Mouse (Mus musculus): ENCODE results near the gene Tll2. TPM values are rescaled to one million over a fixed set of nuclear protein-coding genes. Genes with fewer than 3 reads are reported as not detected.

The Tll2 gene
- not detected in 2 replicates for polyA plus RNA-seq (2014; fragmentation: Nextera tagmentation; extraction: Ambion mirVana)

DNA sequence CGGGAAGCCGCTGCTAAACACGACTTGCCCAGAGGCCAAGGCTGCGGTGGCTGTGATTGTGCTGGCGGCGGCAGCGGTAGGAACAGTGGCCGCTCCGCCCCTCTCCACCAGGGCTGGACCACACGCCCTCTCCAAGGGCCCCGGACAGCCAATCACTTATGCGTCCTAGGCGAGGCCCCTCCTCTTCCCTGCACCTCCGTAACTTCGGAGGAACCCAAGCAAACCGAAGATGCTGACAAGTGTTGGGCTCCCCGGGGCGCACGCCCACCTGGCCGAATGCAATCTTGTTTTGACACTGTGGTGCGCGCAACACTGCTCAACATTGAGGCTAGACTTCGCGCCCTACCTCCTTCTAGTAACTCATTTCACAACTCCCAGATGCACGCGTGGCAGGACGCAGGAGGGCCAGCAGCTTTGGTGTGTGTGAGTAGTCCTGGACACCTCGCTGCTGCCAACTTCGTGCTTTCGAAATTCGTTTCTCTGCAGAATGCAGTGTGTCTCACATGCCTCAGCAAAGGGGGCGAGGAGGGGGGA, at the start of gene Tll2:
Gene Tll2, minus strand, starts transcription at position 25 of the 534 bp plus-strand sequence.
- H3K9ac ChIP-seq (ENCODE audit: low read depth, low read length), result no peak within 1 kb of the TSS
- H3K9me3 ChIP-seq (ENCODE audit: control insufficient read depth, low read length), result no peaks in the 10 kb centered on the region
- ATAC-seq (replicated peaks; ENCODE audit: low FRiP score) (peak; percentile 79), DNase-seq (ENCODE audit: low spot score) (peak; percentile 50)
- no peak within 1 kb of the TSS for H3K27ac ChIP-seq (ENCODE audit: low read depth, low read length)
- peaks cover 45% of the 10 kb centered on the region for H3K27me3 ChIP-seq (replicated peaks; ENCODE audit: control insufficient read depth, insufficient read depth, low read length)
- H3K4me3 ChIP-seq (ENCODE audit: low read depth, low read length), result peak within 1 kb of the TSS; percentile 43
- peaks cover 8% of the 10 kb centered on the region for H3K4me1 ChIP-seq (replicated peaks; ENCODE audit: control insufficient read depth, insufficient read depth, low read length)
- 3% methylated on average over 32 of the region's 32 CpGs for WGBS
- no peaks in the 10 kb centered on the region for H3K36me3 ChIP-seq (ENCODE audit: control insufficient read depth, insufficient read depth, low read length)
- peak within 1 kb of the TSS; percentile 74 for H3K4me2 ChIP-seq

DNA sequence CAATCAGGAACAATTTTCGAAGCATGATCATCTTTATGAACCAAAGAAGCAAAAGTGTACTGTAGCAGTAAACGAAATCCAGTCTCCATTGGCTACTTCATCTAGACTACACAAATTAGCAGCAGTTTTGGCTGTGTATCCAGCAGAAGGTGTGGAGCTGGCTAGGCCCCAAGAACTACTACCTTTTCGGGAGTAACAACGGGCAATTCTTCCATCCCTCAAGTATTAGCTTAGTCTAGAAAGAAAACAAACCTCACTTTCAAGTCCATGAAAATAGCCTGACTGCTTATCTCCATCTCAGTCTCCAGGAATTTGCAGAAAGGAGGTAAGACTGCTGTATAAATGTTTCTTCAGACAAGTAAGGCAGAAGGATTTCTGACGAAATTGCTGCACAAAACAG, 47.9 kb upstream of the Tll2 start:
- H3K4me3 ChIP-seq (ENCODE audit: low read depth, low read length), result no peak overlapping the region
- 83% methylated on average over 5 of the region's 5 CpGs for whole genome bisulfite sequencing
- no peak overlapping the region for H3K4me2 ChIP-seq
- no peaks in the 10 kb centered on the region for H3K27me3 ChIP-seq (replicated peaks; ENCODE audit: control insufficient read depth, insufficient read depth, low read length)
- ATAC-seq (replicated peaks; ENCODE audit: low FRiP score) (no peak), DNase-seq (ENCODE audit: low spot score) (no peak)
- no peaks in the 10 kb centered on the region for H3K9me3 ChIP-seq (ENCODE audit: control insufficient read depth, low read length)
- no peak overlapping the region for H3K9ac ChIP-seq (ENCODE audit: low read depth, low read length)
- H3K36me3 ChIP-seq (ENCODE audit: control insufficient read depth, insufficient read depth, low read length), result no peaks in the 10 kb centered on the region; the same call in 1 of the 2 replicates
- peaks cover 13% of the 10 kb centered on the region for H3K4me1 ChIP-seq (replicated peaks; ENCODE audit: control insufficient read depth, insufficient read depth, low read length)
- no peak overlapping the region for H3K27ac ChIP-seq (ENCODE audit: low read depth, low read length)

DNA sequence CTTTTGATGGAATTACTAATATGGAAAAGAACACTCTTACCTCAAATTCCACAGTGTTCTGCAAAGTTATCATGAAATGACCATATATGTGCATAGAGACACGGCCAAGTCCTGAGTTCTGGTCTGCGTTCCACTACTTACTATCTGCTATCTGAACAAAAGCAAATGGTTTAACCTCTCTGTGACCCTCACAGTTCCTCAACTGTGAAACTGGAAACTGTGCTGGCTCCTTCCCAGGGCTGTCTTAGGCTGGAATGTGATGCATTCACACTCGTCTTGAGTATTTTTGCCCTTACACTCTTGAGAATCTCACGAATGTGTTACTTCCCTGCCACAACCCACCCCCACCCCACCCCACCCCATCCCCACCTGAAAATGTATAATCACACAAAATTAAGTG, 42.3 kb upstream of the Tll2 start:
- Histone ChIP-seq H3K36me3 (ENCODE audit: control insufficient read depth, insufficient read depth, low read length) (peaks cover 8% of the 10 kb centered on the region; the same call in 1 of the 2 replicates), H3K9me3 (ENCODE audit: control insufficient read depth, low read length) (no peaks in the 10 kb centered on the region)
- WGBS, result 65% methylated on average over 4 of the region's 4 CpGs

DNA sequence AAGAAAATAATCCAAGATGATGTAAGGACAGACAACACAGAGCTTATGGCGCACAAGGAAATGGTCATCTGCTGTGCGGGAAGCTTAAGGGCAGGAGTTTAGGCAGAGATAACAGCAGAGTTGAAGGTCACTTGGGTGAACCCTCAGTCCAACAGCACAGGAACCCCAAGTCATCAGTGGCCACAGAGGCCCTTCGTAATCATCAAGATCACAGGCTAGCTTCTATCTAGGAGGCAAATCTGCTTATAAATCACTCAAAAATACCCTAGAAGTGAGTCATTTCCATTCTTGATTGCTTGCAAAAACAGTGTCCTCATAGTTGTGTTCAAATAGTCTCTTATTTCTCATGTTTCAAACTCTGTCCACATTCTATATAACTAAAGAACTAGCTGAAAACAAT, 41.6 kb upstream of the Tll2 start:
- Histone ChIP-seq H3K4me1 (replicated peaks; ENCODE audit: control insufficient read depth, insufficient read depth, low read length) (no peaks in the 10 kb centered on the region), H3K36me3 (ENCODE audit: control insufficient read depth, insufficient read depth, low read length) (peaks cover 8% of the 10 kb centered on the region; the same call in 1 of the 2 replicates), H3K9ac (ENCODE audit: low read depth, low read length) (no peak overlapping the region), H3K9me3 (ENCODE audit: control insufficient read depth, low read length) (no peaks in the 10 kb centered on the region), H3K4me3 (ENCODE audit: low read depth, low read length) (no peak overlapping the region), H3K27me3 (replicated peaks; ENCODE audit: control insufficient read depth, insufficient read depth, low read length) (no peaks in the 10 kb centered on the region), H3K27ac (ENCODE audit: low read depth, low read length) (no peak overlapping the region), H3K4me2 (no peak overlapping the region)
- no peak for ATAC-seq (replicated peaks; ENCODE audit: low FRiP score)
- DNase-seq (ENCODE audit: low spot score), result no peak
- 88% methylated on average over 3 of the region's 3 CpGs for WGBS

More for the DNA sequence above, 42.3 kb upstream of the Tll2 start:
- H3K27me3 ChIP-seq (replicated peaks; ENCODE audit: control insufficient read depth, insufficient read depth, low read length), result no peaks in the 10 kb centered on the region
- no peak overlapping the region for H3K9ac ChIP-seq (ENCODE audit: low read depth, low read length)
- DNase-seq (ENCODE audit: low spot score) (no peak), ATAC-seq (replicated peaks; ENCODE audit: low FRiP score) (no peak)
- H3K27ac ChIP-seq (ENCODE audit: low read depth, low read length), result no peak overlapping the region
- H3K4me1 ChIP-seq (replicated peaks; ENCODE audit: control insufficient read depth, insufficient read depth, low read length), result no peaks in the 10 kb centered on the region
- no peak overlapping the region for H3K4me3 ChIP-seq (ENCODE audit: low read depth, low read length)
- H3K4me2 ChIP-seq, result no peak overlapping the region

DNA sequence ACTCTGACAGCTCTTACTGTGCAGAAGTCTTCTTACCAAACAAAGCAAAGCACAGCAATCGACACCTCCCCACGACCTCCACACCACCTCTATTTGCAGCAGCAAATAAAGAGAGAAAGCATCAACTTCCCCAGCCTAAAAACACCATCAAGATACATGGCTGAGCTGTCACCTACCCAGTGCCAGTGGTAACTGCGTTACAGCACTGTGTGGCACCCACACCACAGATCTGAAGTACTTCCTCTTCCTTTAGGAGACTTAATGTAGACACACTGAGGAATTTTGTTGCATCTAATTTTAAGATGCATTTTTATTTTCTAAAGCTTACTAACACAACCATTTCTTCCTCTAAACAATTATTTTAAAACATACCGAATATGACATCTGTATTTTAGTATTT, 39.6 kb upstream of the Tll2 start:
- Histone ChIP-seq H3K4me2 (no peak overlapping the region), H3K4me1 (replicated peaks; ENCODE audit: control insufficient read depth, insufficient read depth, low read length) (no peaks in the 10 kb centered on the region), H3K9ac (ENCODE audit: low read depth, low read length) (no peak overlapping the region), H3K36me3 (ENCODE audit: control insufficient read depth, insufficient read depth, low read length) (peaks cover 12% of the 10 kb centered on the region; the same call in 1 of the 2 replicates), H3K27me3 (replicated peaks; ENCODE audit: control insufficient read depth, insufficient read depth, low read length) (no peaks in the 10 kb centered on the region), H3K9me3 (ENCODE audit: control insufficient read depth, low read length) (no peaks in the 10 kb centered on the region), H3K4me3 (ENCODE audit: low read depth, low read length) (no peak overlapping the region), H3K27ac (ENCODE audit: low read depth, low read length) (no peak overlapping the region)
- WGBS, result 77% methylated on average over 4 of the region's 4 CpGs
- DNase-seq (ENCODE audit: low spot score), result no peak
- ATAC-seq (replicated peaks; ENCODE audit: low FRiP score), result no peak

DNA sequence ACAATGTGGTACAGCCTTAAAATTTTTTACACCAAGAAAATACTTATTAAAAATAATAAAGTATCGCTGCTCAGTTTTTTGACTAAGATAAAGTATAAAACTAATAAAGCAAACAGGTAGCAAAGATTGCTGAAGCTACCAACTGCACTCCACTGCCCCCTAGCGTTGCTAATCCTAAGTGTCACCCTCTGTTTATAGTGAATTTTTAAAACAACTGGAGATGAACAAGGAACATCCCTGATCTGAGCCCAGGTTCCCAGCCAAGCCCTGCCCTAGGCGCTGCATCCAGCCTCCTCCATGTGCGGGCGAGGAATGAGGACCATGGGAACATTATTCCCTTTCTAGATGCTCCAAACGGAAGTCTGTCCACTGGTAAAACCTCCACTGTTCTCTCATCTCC, 37.9 kb upstream of the Tll2 start:
- WGBS, result 68% methylated on average over 6 of the region's 6 CpGs
- Histone ChIP-seq H3K27ac (ENCODE audit: low read depth, low read length) (no peak overlapping the region), H3K9ac (ENCODE audit: low read depth, low read length) (no peak overlapping the region), H3K4me2 (no peak overlapping the region), H3K4me3 (ENCODE audit: low read depth, low read length) (no peak overlapping the region), H3K36me3 (ENCODE audit: control insufficient read depth, insufficient read depth, low read length) (peaks cover 13% of the 10 kb centered on the region; the same call in 1 of the 2 replicates), H3K27me3 (replicated peaks; ENCODE audit: control insufficient read depth, insufficient read depth, low read length) (no peaks in the 10 kb centered on the region), H3K9me3 (ENCODE audit: control insufficient read depth, low read length) (no peaks in the 10 kb centered on the region), H3K4me1 (replicated peaks; ENCODE audit: control insufficient read depth, insufficient read depth, low read length) (no peaks in the 10 kb centered on the region)
- no peak for ATAC-seq (replicated peaks; ENCODE audit: low FRiP score)
- DNase-seq (ENCODE audit: low spot score), result no peak

DNA sequence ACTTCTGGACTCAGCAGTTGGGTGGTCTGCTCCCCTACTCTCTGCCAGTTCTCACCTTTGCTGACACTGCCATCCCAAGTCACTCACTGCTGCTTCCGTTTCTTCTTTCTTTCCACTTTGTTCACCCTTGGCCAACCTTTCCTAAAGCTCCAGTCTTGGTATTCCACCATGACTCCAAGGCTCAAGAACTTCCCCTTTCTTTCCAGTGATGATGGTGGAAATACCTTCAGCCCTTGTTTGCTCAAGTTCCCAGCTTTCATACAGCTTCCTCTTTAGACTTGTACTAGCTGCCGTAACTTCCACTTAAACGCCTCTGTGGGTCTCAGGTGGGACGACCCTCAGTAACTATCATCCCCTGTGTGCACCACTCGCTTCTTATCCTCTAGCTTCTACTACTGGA, 35.4 kb upstream of the Tll2 start:
- DNase-seq (ENCODE audit: low spot score) (no peak), ATAC-seq (replicated peaks; ENCODE audit: low FRiP score) (no peak)
- Histone ChIP-seq H3K4me1 (replicated peaks; ENCODE audit: control insufficient read depth, insufficient read depth, low read length) (no peaks in the 10 kb centered on the region), H3K9ac (ENCODE audit: low read depth, low read length) (no peak overlapping the region), H3K4me2 (no peak overlapping the region), H3K9me3 (ENCODE audit: control insufficient read depth, low read length) (no peaks in the 10 kb centered on the region), H3K36me3 (ENCODE audit: control insufficient read depth, insufficient read depth, low read length) (peaks cover 21% of the 10 kb centered on the region; the same call in 1 of the 2 replicates), H3K4me3 (ENCODE audit: low read depth, low read length) (no peak overlapping the region), H3K27ac (ENCODE audit: low read depth, low read length) (no peak overlapping the region), H3K27me3 (replicated peaks; ENCODE audit: control insufficient read depth, insufficient read depth, low read length) (no peaks in the 10 kb centered on the region)
- WGBS, result 87% methylated on average over 5 of the region's 5 CpGs

DNA sequence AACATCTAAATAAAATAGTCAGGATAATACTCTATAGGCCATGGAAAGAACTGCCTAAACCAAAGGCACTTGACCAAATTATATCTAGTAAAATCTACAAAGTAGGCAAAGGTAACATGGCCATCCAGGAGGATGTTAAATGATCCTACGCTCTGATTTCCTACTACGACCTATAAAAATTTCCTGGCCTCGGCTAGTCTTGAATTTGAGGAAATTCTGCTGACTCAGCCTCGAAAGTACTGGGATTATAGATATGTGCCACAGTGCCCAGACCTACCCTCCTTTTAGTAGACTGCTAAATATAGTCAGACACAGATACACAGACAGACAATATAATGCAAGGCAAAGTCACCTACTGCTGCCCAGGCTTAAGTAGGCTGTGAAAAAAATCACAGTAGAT, 27.1 kb upstream of the Tll2 start:
- H3K4me3 ChIP-seq (ENCODE audit: low read depth, low read length), result no peak overlapping the region
- H3K27me3 ChIP-seq (replicated peaks; ENCODE audit: control insufficient read depth, insufficient read depth, low read length), result no peaks in the 10 kb centered on the region
- WGBS, result 89% methylated on average over 4 of the region's 4 CpGs
- no peak for DNase-seq (ENCODE audit: low spot score)
- no peaks in the 10 kb centered on the region for H3K9me3 ChIP-seq (ENCODE audit: control insufficient read depth, low read length)
- H3K9ac ChIP-seq (ENCODE audit: low read depth, low read length), result no peak overlapping the region
- no peaks in the 10 kb centered on the region for H3K4me1 ChIP-seq (replicated peaks; ENCODE audit: control insufficient read depth, insufficient read depth, low read length)
- peaks cover 30% of the 10 kb centered on the region; the same call in 1 of the 2 replicates for H3K36me3 ChIP-seq (ENCODE audit: control insufficient read depth, insufficient read depth, low read length)
- no peak overlapping the region for H3K27ac ChIP-seq (ENCODE audit: low read depth, low read length)
- ATAC-seq (replicated peaks; ENCODE audit: low FRiP score), result no peak
- no peak overlapping the region for H3K4me2 ChIP-seq

DNA sequence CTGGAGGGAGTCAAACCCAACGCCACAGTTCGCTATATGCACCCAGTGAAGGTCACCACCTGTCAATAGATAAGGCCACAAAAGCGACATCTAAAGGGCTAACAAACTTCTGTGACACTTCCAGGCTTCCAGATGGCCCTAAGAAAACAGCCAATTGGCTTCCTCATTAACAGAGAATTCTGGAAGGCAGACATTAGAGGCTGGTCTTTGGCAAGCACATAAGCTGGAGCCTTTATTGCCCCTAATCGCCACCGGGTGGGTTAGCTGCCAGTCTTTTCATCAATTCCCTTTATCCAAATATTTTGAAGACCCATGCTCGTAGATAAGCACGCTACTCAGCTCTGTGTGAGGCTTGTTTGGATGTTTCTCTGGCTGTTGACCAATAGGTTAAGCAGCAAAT, 1.7 kb upstream of the Tll2 start:
- peaks cover 8% of the 10 kb centered on the region for H3K4me1 ChIP-seq (replicated peaks; ENCODE audit: control insufficient read depth, insufficient read depth, low read length)
- ATAC-seq (replicated peaks; ENCODE audit: low FRiP score) (no peak), DNase-seq (ENCODE audit: low spot score) (no peak)
- H3K27ac ChIP-seq (ENCODE audit: low read depth, low read length), result no peak overlapping the region
- H3K9me3 ChIP-seq (ENCODE audit: control insufficient read depth, low read length), result no peaks in the 10 kb centered on the region
- H3K4me2 ChIP-seq, result no peak overlapping the region
- 33% methylated on average over 7 of the region's 7 CpGs for WGBS
- H3K36me3 ChIP-seq (ENCODE audit: control insufficient read depth, insufficient read depth, low read length), result no peaks in the 10 kb centered on the region; the same call in 1 of the 2 replicates
- H3K9ac ChIP-seq (ENCODE audit: low read depth, low read length), result no peak overlapping the region
- peaks cover 45% of the 10 kb centered on the region for H3K27me3 ChIP-seq (replicated peaks; ENCODE audit: control insufficient read depth, insufficient read depth, low read length)
- no peak overlapping the region for H3K4me3 ChIP-seq (ENCODE audit: low read depth, low read length)
